Mouse (Mus musculus): ENCODE data around the gene Rpl18. TPM values are rescaled to one million over a fixed set of nuclear protein-coding genes. Genes with fewer than 3 reads are reported as not detected.

Gene Rpl18
- polyA plus RNA-seq, 1 experiment from 2014 or later, result 1,024 TPM

DNA sequence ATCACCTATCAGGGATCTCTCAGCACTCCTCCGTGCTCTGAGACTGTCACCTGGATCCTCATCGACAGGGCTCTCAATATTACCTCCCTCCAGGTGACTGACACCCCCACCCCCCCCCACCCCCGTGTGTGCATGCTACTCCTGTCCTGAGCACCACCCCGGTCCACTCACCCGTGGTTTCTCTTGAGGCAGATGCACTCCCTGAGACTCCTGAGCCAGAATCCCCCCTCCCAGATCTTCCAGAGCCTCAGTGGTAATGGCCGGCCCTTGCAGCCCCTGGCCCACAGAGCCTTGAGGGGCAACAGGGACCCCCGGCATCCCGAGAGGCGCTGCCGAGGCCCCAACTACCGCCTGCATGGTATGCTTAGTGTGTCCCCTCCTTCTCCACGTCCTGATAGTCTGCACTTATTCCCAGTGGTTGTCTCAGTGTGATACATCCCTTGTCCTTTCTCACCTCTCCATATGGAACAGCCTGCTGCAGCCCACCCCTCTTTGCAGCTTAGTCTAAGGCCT is 11.7 kb upstream of the Rpl18 start:
- no peak for ATAC-seq (ENCODE audit: insufficient read depth, low FRiP score)
- Histone ChIP-seq H3K9me3 (replicated peaks; ENCODE audit: control insufficient read depth, low read length) (no peaks in the 10 kb centered on the region), H3K36me3 (ENCODE audit: control insufficient read depth, insufficient read depth, low read length) (no peaks in the 10 kb centered on the region), H3K4me3 (replicated peaks; ENCODE audit: low read length) (peak overlapping the region; percentile 71), H3K9ac (ENCODE audit: low read length) (peak overlapping the region; percentile 77), H3K4me2 (ENCODE audit: low read depth, low read length) (peak overlapping the region; percentile 93), H3K4me1 (ENCODE audit: control insufficient read depth, insufficient read depth, low read length) (peaks cover 43% of the 10 kb centered on the region), H3K27ac (ENCODE audit: low read length) (peak overlapping the region; percentile 90), H3K27me3 (ENCODE audit: control insufficient read depth, insufficient read depth, low read length) (peaks cover 19% of the 10 kb centered on the region; the same call in 1 of the 2 replicates)
- WGBS, result 38% methylated on average over 12 of the region's 12 CpGs

- H3K27me3 ChIP-seq (ENCODE audit: control insufficient read depth, insufficient read depth, low read length), result peaks cover 14% of the 10 kb centered on the region; the same call in 1 of the 2 replicates
- WGBS, result under 1% methylated on average over 13 of the region's 13 CpGs
- peak overlapping the region; percentile 93 for H3K4me2 ChIP-seq (ENCODE audit: low read depth, low read length)
- peak overlapping the region; percentile 90 for H3K27ac ChIP-seq (ENCODE audit: low read length)
- H3K9me3 ChIP-seq (replicated peaks; ENCODE audit: control insufficient read depth, low read length), result no peaks in the 10 kb centered on the region
- H3K4me1 ChIP-seq (ENCODE audit: control insufficient read depth, insufficient read depth, low read length), result peaks cover 43% of the 10 kb centered on the region
- H3K36me3 ChIP-seq (ENCODE audit: control insufficient read depth, insufficient read depth, low read length), result no peaks in the 10 kb centered on the region
- H3K9ac ChIP-seq (ENCODE audit: low read length), result peak overlapping the region; percentile 77
- H3K4me3 ChIP-seq (replicated peaks; ENCODE audit: low read length), result peak overlapping the region; percentile 71
- peak; percentile 54 for ATAC-seq (ENCODE audit: insufficient read depth, low FRiP score)
Measured at GRCm38 (mm10) chr7:45704046-45704559, 11.2 kb upstream of the Rpl18 start.

GRCm38 (mm10) chr7:45704730-45705442 is 10.4 kb upstream of the Rpl18 start, which contains the start of gene Dbp:
Gene Dbp, plus strand, starts transcription at chr7:45705088.
- peak within 1 kb of the TSS; percentile 93 for H3K4me2 ChIP-seq (ENCODE audit: low read depth, low read length)
- peaks cover 41% of the 10 kb centered on the region for H3K4me1 ChIP-seq (ENCODE audit: control insufficient read depth, insufficient read depth, low read length)
- ATAC-seq (ENCODE audit: insufficient read depth, low FRiP score), result peak; percentile 89
- H3K27ac ChIP-seq (ENCODE audit: low read length), result peak within 1 kb of the TSS; percentile 97
- peaks cover 7% of the 10 kb centered on the region; the same call in 1 of the 2 replicates for H3K27me3 ChIP-seq (ENCODE audit: control insufficient read depth, insufficient read depth, low read length)
- WGBS, result under 1% methylated on average over 36 of the region's 36 CpGs
- peak within 1 kb of the TSS; percentile 80 for H3K9ac ChIP-seq (ENCODE audit: low read length)
- no peaks in the 10 kb centered on the region; the same call in 1 of the 2 replicates for H3K36me3 ChIP-seq (ENCODE audit: control insufficient read depth, insufficient read depth, low read length)
- H3K9me3 ChIP-seq (replicated peaks; ENCODE audit: control insufficient read depth, low read length), result no peaks in the 10 kb centered on the region
- peak within 1 kb of the TSS; percentile 71 for H3K4me3 ChIP-seq (replicated peaks; ENCODE audit: low read length)

- Histone ChIP-seq H3K4me1 (ENCODE audit: control insufficient read depth, insufficient read depth, low read length) (peaks cover 36% of the 10 kb centered on the region), H3K27ac (ENCODE audit: low read length) (peak overlapping the region; percentile 97), H3K9ac (ENCODE audit: low read length) (peak overlapping the region; percentile 80), H3K4me3 (replicated peaks; ENCODE audit: low read length) (peak overlapping the region; percentile 71), H3K27me3 (ENCODE audit: control insufficient read depth, insufficient read depth, low read length) (peaks cover 1% of the 10 kb centered on the region; the same call in 1 of the 2 replicates), H3K36me3 (ENCODE audit: control insufficient read depth, insufficient read depth, low read length) (no peaks in the 10 kb centered on the region; the same call in 1 of the 2 replicates), H3K4me2 (ENCODE audit: low read depth, low read length) (peak overlapping the region; percentile 93), H3K9me3 (replicated peaks; ENCODE audit: control insufficient read depth, low read length) (no peaks in the 10 kb centered on the region)
- under 1% methylated on average over 21 of the region's 21 CpGs for WGBS
- no peak for ATAC-seq (ENCODE audit: insufficient read depth, low FRiP score)
Measured at GRCm38 (mm10) chr7:45705443-45705864, 9.8 kb upstream of the Rpl18 start.

DNA sequence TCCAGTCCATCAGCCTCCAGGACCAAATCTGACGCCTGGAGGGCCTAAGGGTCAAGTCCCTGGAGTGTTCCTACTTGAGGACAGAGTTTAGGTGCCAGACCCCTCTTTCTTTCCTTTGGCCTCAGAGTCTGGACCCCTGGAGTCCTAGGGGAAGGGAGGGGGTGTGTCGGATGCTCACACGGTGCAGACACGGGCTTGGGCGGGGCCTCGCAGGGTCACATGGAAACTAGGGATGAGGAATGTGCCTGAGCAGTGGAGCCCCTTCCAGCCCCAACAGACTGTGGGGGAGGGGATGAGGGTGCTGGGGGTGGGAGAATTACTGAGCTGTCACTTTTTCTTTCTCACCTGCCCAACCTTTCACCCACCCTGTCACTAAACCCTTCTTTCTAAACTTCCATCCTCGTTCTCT is 9.4 kb upstream of the Rpl18 start:
- H3K27me3 ChIP-seq (ENCODE audit: control insufficient read depth, insufficient read depth, low read length), result no peaks in the 10 kb centered on the region
- H3K9ac ChIP-seq (ENCODE audit: low read length), result peak overlapping the region; percentile 80
- peak overlapping the region; percentile 93 for H3K4me2 ChIP-seq (ENCODE audit: low read depth, low read length)
- no peaks in the 10 kb centered on the region for H3K9me3 ChIP-seq (replicated peaks; ENCODE audit: control insufficient read depth, low read length)
- H3K27ac ChIP-seq (ENCODE audit: low read length), result peak overlapping the region; percentile 97
- no peak for ATAC-seq (ENCODE audit: insufficient read depth, low FRiP score)
- 2% methylated on average over 7 of the region's 7 CpGs for WGBS
- no peaks in the 10 kb centered on the region; the same call in 1 of the 2 replicates for H3K36me3 ChIP-seq (ENCODE audit: control insufficient read depth, insufficient read depth, low read length)
- H3K4me1 ChIP-seq (ENCODE audit: control insufficient read depth, insufficient read depth, low read length), result peaks cover 34% of the 10 kb centered on the region
- peak overlapping the region; percentile 71 for H3K4me3 ChIP-seq (replicated peaks; ENCODE audit: low read length)

DNA sequence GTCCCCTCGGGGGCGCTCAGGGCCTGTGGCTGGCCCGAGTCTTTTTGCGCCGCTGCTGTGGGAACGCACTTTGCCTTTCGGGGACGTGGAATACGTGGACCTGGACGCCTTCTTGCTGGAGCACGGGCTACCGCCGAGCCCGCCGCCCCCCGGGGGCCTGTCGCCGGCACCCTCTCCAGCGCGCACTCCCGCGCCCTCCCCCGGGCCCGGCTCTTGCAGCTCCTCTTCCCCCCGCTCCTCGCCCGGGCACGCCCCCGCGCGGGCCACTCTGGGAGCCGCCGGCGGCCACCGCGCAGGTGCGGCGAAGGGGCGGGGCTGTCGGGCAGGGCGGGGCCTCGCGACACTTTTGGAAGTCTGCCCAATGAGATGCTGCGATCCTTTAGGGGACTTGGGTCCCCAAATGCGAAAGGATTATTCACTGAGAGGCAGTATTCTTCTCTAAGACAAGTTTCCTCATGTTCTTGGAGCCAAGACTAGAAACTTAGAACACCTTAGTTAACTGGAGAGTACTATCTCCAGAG is 8.5 kb upstream of the Rpl18 start:
- under 1% methylated on average over 45 of the region's 45 CpGs for WGBS
- Histone ChIP-seq H3K4me1 (ENCODE audit: control insufficient read depth, insufficient read depth, low read length) (peaks cover 34% of the 10 kb centered on the region), H3K9ac (ENCODE audit: low read length) (peak overlapping the region; percentile 80), H3K27ac (ENCODE audit: low read length) (peak overlapping the region; percentile 97), H3K9me3 (replicated peaks; ENCODE audit: control insufficient read depth, low read length) (no peaks in the 10 kb centered on the region), H3K36me3 (ENCODE audit: control insufficient read depth, insufficient read depth, low read length) (peaks cover 3% of the 10 kb centered on the region; the same call in 1 of the 2 replicates), H3K27me3 (ENCODE audit: control insufficient read depth, insufficient read depth, low read length) (no peaks in the 10 kb centered on the region), H3K4me3 (replicated peaks; ENCODE audit: low read length) (peak overlapping the region; percentile 71), H3K4me2 (ENCODE audit: low read depth, low read length) (peak overlapping the region; percentile 93)
- peak; percentile 22 for ATAC-seq (ENCODE audit: insufficient read depth, low FRiP score)

DNA sequence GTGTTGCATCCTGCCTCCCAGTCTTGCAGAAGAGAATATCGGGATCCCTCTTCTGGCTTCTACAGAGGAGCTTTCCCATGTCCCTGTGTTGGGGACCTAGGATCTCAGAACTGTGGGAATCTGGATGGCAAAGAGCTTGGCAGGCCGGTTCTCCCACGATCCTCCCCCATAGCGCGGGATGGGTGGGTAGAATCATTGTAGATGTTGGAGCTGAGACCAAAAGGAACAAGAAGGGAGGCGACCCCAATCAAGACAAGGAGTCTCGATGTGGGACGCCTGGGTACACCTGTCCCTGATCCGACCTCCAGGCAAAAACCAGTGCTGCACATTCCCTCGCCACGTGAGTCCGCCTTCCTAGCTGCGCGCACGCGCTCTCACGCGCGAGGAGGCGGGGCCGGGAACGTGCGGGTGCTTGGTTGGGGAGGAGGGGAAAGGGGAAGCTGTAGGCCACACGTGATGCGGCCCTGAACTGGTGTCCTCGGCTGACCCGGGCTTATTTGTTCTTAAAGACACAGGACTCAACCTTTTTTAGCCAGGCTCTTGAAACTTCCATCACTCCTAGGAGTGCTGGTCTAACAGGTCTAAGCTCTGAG is 7.8 kb upstream of the Rpl18 start:
- Histone ChIP-seq H3K4me2 (ENCODE audit: low read depth, low read length) (peak overlapping the region; percentile 93), H3K9ac (ENCODE audit: low read length) (peak overlapping the region; percentile 80), H3K9me3 (replicated peaks; ENCODE audit: control insufficient read depth, low read length) (no peaks in the 10 kb centered on the region), H3K4me1 (ENCODE audit: control insufficient read depth, insufficient read depth, low read length) (peaks cover 34% of the 10 kb centered on the region), H3K4me3 (replicated peaks; ENCODE audit: low read length) (peak overlapping the region; percentile 71), H3K36me3 (ENCODE audit: control insufficient read depth, insufficient read depth, low read length) (peaks cover 3% of the 10 kb centered on the region; the same call in 1 of the 2 replicates), H3K27me3 (ENCODE audit: control insufficient read depth, insufficient read depth, low read length) (no peaks in the 10 kb centered on the region), H3K27ac (ENCODE audit: low read length) (peak overlapping the region; percentile 97)
- WGBS, result 1% methylated on average over 27 of the region's 27 CpGs
- ATAC-seq (ENCODE audit: insufficient read depth, low FRiP score), result peak; percentile 22; the same call in 1 of the 2 replicates

GRCm38 (mm10) chr7:45708221-45708761 is 7.0 kb upstream of the Rpl18 start:
- Histone ChIP-seq H3K4me3 (replicated peaks; ENCODE audit: low read length) (no peak overlapping the region), H3K9ac (ENCODE audit: low read length) (peak overlapping the region; percentile 62)

More at GRCm38 (mm10) chr7:45708221-45708761, 7.0 kb upstream of the Rpl18 start:
- Histone ChIP-seq H3K9me3 (replicated peaks; ENCODE audit: control insufficient read depth, low read length) (no peaks in the 10 kb centered on the region), H3K36me3 (ENCODE audit: control insufficient read depth, insufficient read depth, low read length) (peaks cover 4% of the 10 kb centered on the region; the same call in 1 of the 2 replicates), H3K4me2 (ENCODE audit: low read depth, low read length) (peak overlapping the region; percentile 93), H3K27ac (ENCODE audit: low read length) (peak overlapping the region; percentile 97; the same call in 1 of the 2 replicates), H3K4me1 (ENCODE audit: control insufficient read depth, insufficient read depth, low read length) (peaks cover 38% of the 10 kb centered on the region), H3K27me3 (ENCODE audit: control insufficient read depth, insufficient read depth, low read length) (no peaks in the 10 kb centered on the region)
- 31% methylated on average over 13 of the region's 13 CpGs for WGBS
- no peak for ATAC-seq (ENCODE audit: insufficient read depth, low FRiP score)

Measured in stomach, embryonic 16.5 days (tissue).